Mouse (Mus musculus) embryonic facial prominence, embryonic 10.5 days (tissue): Measurements from ENCODE around the gene Ccnt1. TPM values are rescaled to one million over a fixed set of nuclear protein-coding genes. Genes with fewer than 3 reads are reported as not detected.
"Not testable (repeated sequence)": the region's sequence is repeated elsewhere in the genome, so short reads cannot be mapped to it uniquely, and the experiment has no call there.

Experiments used
- DNase-seq: peaks from one replicate; pipeline ENCODE4 v3.0.0-alpha.2; 2017; ENCODE audit warnings: low spot score
- H3K27ac ChIP-seq: fragments of 300-500 bp; sonication (generic); replicated peaks from 2 replicates; pipeline ENCODE4 v1.5.1; 2016; ENCODE audit warnings: mild to moderate bottlenecking
- H3K27me3 ChIP-seq: fragments of 300-500 bp; sonication (generic); replicated peaks from 2 replicates; pipeline ENCODE4 v1.6.1; 2016; ENCODE audit warnings: low read depth, mild to moderate bottlenecking; ENCODE audit not compliant: poor library complexity, severe bottlenecking
- H3K36me3 ChIP-seq: fragments of 300-500 bp; sonication (generic); replicated peaks from 2 replicates; pipeline ENCODE4 v1.6.1; 2016; ENCODE audit warnings: mild to moderate bottlenecking, moderate library complexity
- H3K4me1 ChIP-seq: fragments of 300-500 bp; sonication (generic); 2 replicates; pipeline ENCODE4 v1.6.1; 2016
- H3K4me3 ChIP-seq: fragments of 300-500 bp; sonication (generic); 2 replicates; pipeline ENCODE4 v1.5.1; 2016; ENCODE audit warnings: mild to moderate bottlenecking, moderate library complexity
- H3K9me3 ChIP-seq: fragments of 300-500 bp; sonication (generic); 2 replicates; pipeline ENCODE4 v1.6.1; 2016; ENCODE audit warnings: mild to moderate bottlenecking
- WGBS: fragments of 180-500 bp; shearing (Covaris S2); methylation state at CpG from one replicate; pipeline ENCODE4 v1.1.7; 2016; 5-methylcytosine and 5-hydroxymethylcytosine counted together
- polyA plus RNA-seq: library from polyadenylated mRNA; unstranded; fragments of >200 nt; fragmentation: Nextera tagmentation; extraction: Ambion mirVana; gene quantifications from 2 replicates; pipeline ENCODE4 v1.2.1, GENCODE M21; 2016

Gene Ccnt1
- polyA plus RNA-seq, 1 experiment from 2014 or later = 64.5 TPM

- Histone ChIP-seq H3K4me3 (peak within 1 kb of the TSS; percentile 92), H3K4me1 (peaks cover 14% of the 10 kb centered on the region), H3K27ac (peak within 1 kb of the TSS; percentile 99), H3K27me3 (no peaks in the 10 kb centered on the region), H3K36me3 (peaks cover 52% of the 10 kb centered on the region), H3K9me3 (no peaks in the 10 kb centered on the region)
- under 1% methylated on average over 70 of the region's 70 CpGs for WGBS
- peak; percentile 98 for DNase-seq
Observed at GRCm38 (mm10) chr15:98533881-98534627, 36.7 kb downstream of the Ccnt1 start, which contains the start of gene Kansl2. Kansl2 (minus strand) TSS chr15:98534264.

GRCm38 (mm10) chr15:98533035-98533531 is 37.6 kb downstream of the Ccnt1 start:
- Histone ChIP-seq H3K36me3 (peaks cover 55% of the 10 kb centered on the region), H3K27me3 (no peaks in the 10 kb centered on the region), H3K4me1 (peaks cover 14% of the 10 kb centered on the region), H3K9me3 (no peaks in the 10 kb centered on the region), H3K4me3 (peak overlapping the region; percentile 92), H3K27ac (peak overlapping the region; percentile 99)
- under 1% methylated on average over 18 of the region's 18 CpGs for WGBS
- DNase-seq = peak; percentile 27

- H3K27ac ChIP-seq = peak overlapping the region; percentile 99
- H3K4me1 ChIP-seq = peaks cover 14% of the 10 kb centered on the region
- H3K27me3 ChIP-seq = no peaks in the 10 kb centered on the region
- H3K36me3 ChIP-seq = peaks cover 59% of the 10 kb centered on the region
- WGBS = 49% methylated on average over 5 of the region's 5 CpGs
- no peaks in the 10 kb centered on the region for H3K9me3 ChIP-seq
- DNase-seq = no peak
- H3K4me3 ChIP-seq = peak overlapping the region; percentile 92
Observed at GRCm38 (mm10) chr15:98532281-98532680, 38.4 kb downstream of the Ccnt1 start.

GRCm38 (mm10) chr15:98528066-98528563 is 42.6 kb downstream of the Ccnt1 start:
- DNase-seq = no peak
- Histone ChIP-seq H3K27me3 (no peaks in the 10 kb centered on the region), H3K27ac (no peak overlapping the region), H3K36me3 (peaks cover 96% of the 10 kb centered on the region), H3K9me3 (no peaks in the 10 kb centered on the region), H3K4me1 (peaks cover 11% of the 10 kb centered on the region), H3K4me3 (no peak overlapping the region)
- 91% methylated on average over 5 of the region's 5 CpGs for WGBS

GRCm38 (mm10) chr15:98527056-98527771 is 43.5 kb downstream of the Ccnt1 start:
- Histone ChIP-seq H3K27ac (no peak overlapping the region), H3K4me3 (no peak overlapping the region), H3K36me3 (peaks cover 100% of the 10 kb centered on the region), H3K4me1 (peaks cover 5% of the 10 kb centered on the region), H3K9me3 (no peaks in the 10 kb centered on the region), H3K27me3 (no peaks in the 10 kb centered on the region)
- WGBS = 91% methylated on average over 5 of the region's 5 CpGs
- DNase-seq = no peak

GRCm38 (mm10) chr15:98526057-98526456 is 44.7 kb downstream of the Ccnt1 start:
- 85% methylated on average over 5 of the region's 5 CpGs for WGBS
- no peaks in the 10 kb centered on the region for H3K9me3 ChIP-seq
- H3K27ac ChIP-seq = no peak overlapping the region
- no peak for DNase-seq
- no peaks in the 10 kb centered on the region for H3K27me3 ChIP-seq
- H3K36me3 ChIP-seq = peaks cover 100% of the 10 kb centered on the region
- H3K4me1 ChIP-seq = no peaks in the 10 kb centered on the region
- no peak overlapping the region for H3K4me3 ChIP-seq

GRCm38 (mm10) chr15:98521245-98521644 is 49.5 kb downstream of the Ccnt1 start:
- Histone ChIP-seq H3K36me3 (peaks cover 93% of the 10 kb centered on the region), H3K27me3 (no peaks in the 10 kb centered on the region), H3K4me1 (no peaks in the 10 kb centered on the region), H3K4me3 (no peak overlapping the region), H3K27ac (no peak overlapping the region), H3K9me3 (no peaks in the 10 kb centered on the region)
- WGBS = 94% methylated on average over 3 of the region's 3 CpGs
- no peak for DNase-seq

- Histone ChIP-seq H3K9me3 (no peaks in the 10 kb centered on the region), H3K4me3 (no peak overlapping the region), H3K27me3 (no peaks in the 10 kb centered on the region), H3K4me1 (peaks cover 7% of the 10 kb centered on the region), H3K36me3 (peaks cover 64% of the 10 kb centered on the region), H3K27ac (no peak overlapping the region)
- DNase-seq = peak; percentile 67
- WGBS = 73% methylated on average over 16 of the region's 16 CpGs
Observed at GRCm38 (mm10) chr15:98517380-98518355, 53.1 kb downstream of the Ccnt1 start.

- not testable (repeated sequence) for DNase-seq, H3K27ac ChIP-seq, H3K4me3 ChIP-seq, H3K9me3 ChIP-seq, H3K27me3 ChIP-seq
- WGBS = 86% methylated on average over 2 of the region's 2 CpGs
- peaks cover 19% of the 10 kb centered on the region for H3K4me1 ChIP-seq
- H3K36me3 ChIP-seq = peaks cover 36% of the 10 kb centered on the region
Observed at GRCm38 (mm10) chr15:98514845-98515244, 55.9 kb downstream of the Ccnt1 start.

GRCm38 (mm10) chr15:98514146-98514545 is 56.6 kb downstream of the Ccnt1 start:
- H3K4me1 ChIP-seq = peaks cover 19% of the 10 kb centered on the region
- H3K36me3 ChIP-seq = peaks cover 30% of the 10 kb centered on the region
- no peak overlapping the region for H3K27ac ChIP-seq
- DNase-seq = no peak
- H3K9me3 ChIP-seq = no peaks in the 10 kb centered on the region
- WGBS = 83% methylated on average over 8 of the region's 8 CpGs
- H3K27me3 ChIP-seq = no peaks in the 10 kb centered on the region
- H3K4me3 ChIP-seq = no peak overlapping the region

GRCm38 (mm10) chr15:98513676-98514075 is 57.0 kb downstream of the Ccnt1 start:
- not testable (repeated sequence) for DNase-seq, H3K9me3 ChIP-seq, H3K4me3 ChIP-seq, H3K27me3 ChIP-seq, H3K27ac ChIP-seq
- H3K36me3 ChIP-seq = peaks cover 30% of the 10 kb centered on the region
- peaks cover 19% of the 10 kb centered on the region for H3K4me1 ChIP-seq
- WGBS = 75% methylated on average over 3 of the region's 3 CpGs
